Mouse (Mus musculus) embryonic facial prominence, embryonic 15.5 days (tissue): ENCODE measurements around the gene Rpl10a. TPM values are rescaled to one million over a fixed set of nuclear protein-coding genes. Genes with fewer than 3 reads are reported as not detected.

Source experiments
- ATAC-seq: fragments of 200-750 bp; cut with Nextera tagmentation; 2 replicates; pipeline ENCODE4 v1.8.0; 2017; ENCODE audit warnings: low read depth, moderate TSS enrichment; ENCODE audit not compliant: insufficient number of reproducible peaks, low FRiP score, low TSS enrichment
- H3K27ac ChIP-seq: fragments of 300-500 bp; sonication (generic); replicated peaks from 2 replicates; pipeline ENCODE4 v1.5.1; 2015; ENCODE audit warnings: mild to moderate bottlenecking, inconsistent platforms
- H3K27me3 ChIP-seq: fragments of 300-500 bp; sonication (generic); 2 replicates; pipeline ENCODE4 v1.6.1; 2015; ENCODE audit warnings: inconsistent platforms
- H3K36me3 ChIP-seq: fragments of 300-500 bp; sonication (generic); 2 replicates; pipeline ENCODE4 v1.6.1; 2015; ENCODE audit warnings: mild to moderate bottlenecking, inconsistent platforms
- H3K4me1 ChIP-seq: fragments of 300-500 bp; sonication (generic); 2 replicates; pipeline ENCODE4 v1.6.1; 2015; ENCODE audit warnings: inconsistent platforms
- H3K4me2 ChIP-seq: fragments of 300-500 bp; sonication (generic); replicated peaks from 2 replicates; pipeline ENCODE4 v1.6.1; 2015; ENCODE audit warnings: mild to moderate bottlenecking, inconsistent platforms
- H3K4me3 ChIP-seq: fragments of 300-500 bp; sonication (generic); replicated peaks from 2 replicates; pipeline ENCODE4 v1.5.1; 2015; ENCODE audit warnings: mild to moderate bottlenecking, inconsistent platforms
- H3K9ac ChIP-seq: fragments of 300-500 bp; sonication (generic); 2 replicates; pipeline ENCODE4 v1.6.1; 2015; ENCODE audit warnings: inconsistent platforms
- H3K9me3 ChIP-seq: fragments of 300-500 bp; sonication (generic); replicated peaks from 2 replicates; pipeline ENCODE4 v1.6.1; 2016; ENCODE audit warnings: inconsistent platforms
- WGBS: fragments of 180-500 bp; shearing (Covaris S2); methylation state at CpG from one replicate; pipeline ENCODE4 v1.1.7; 2015; 5-methylcytosine and 5-hydroxymethylcytosine counted together
- polyA plus RNA-seq: library from polyadenylated mRNA; unstranded; fragments of >200 nt; fragmentation: Nextera tagmentation; extraction: Ambion mirVana; gene quantifications from 2 replicates; pipeline ENCODE4 v1.2.1, GENCODE M21; 2015

The Rpl10a gene
- polyA plus RNA-seq, 1 experiment from 2014 or later, result 681 TPM

DNA sequence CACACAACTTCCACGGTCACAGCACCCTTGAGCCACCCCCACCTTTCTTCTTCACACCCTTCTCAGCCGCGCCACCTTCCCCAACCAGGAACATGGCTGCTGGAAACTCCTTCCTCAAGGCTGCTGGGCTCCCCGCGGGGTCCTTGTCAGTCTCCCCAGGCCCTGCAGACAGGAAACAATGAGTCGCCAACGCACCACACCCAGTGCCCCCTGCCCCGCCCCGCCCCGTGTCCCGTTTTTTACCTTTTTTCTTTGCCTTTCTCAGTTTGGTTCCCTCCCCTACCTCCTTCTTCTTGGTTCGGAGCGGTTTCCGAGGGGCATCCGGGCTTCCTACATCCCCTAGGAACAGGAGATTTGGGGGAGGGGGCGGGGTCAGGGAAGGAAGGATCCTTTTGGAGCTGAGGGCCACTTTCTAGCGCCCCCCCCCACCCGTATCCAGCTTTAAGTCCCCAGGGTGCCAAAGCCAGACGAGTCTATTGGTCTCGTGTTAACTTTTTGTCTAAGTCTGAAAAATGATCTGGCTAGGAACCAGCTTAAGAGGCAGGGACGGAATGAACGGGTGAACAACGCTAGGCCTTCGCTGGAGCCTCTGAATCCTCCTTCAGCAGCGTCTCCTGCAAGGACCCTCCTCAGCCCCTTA lies 34.5 kb downstream of the Rpl10a start:
- H3K27me3 ChIP-seq, result peaks cover 27% of the 10 kb centered on the region
- WGBS, result 6% methylated on average over 25 of the region's 25 CpGs
- peaks cover 33% of the 10 kb centered on the region for H3K4me1 ChIP-seq
- no peak overlapping the region for H3K27ac ChIP-seq
- H3K4me3 ChIP-seq, result peak overlapping the region; percentile 27
- peak overlapping the region; percentile 51 for H3K4me2 ChIP-seq
- no peak; the same call in 1 of the 2 replicates for ATAC-seq
- no peaks in the 10 kb centered on the region for H3K36me3 ChIP-seq
- peak overlapping the region; percentile 23 for H3K9ac ChIP-seq
- H3K9me3 ChIP-seq, result no peaks in the 10 kb centered on the region

- Histone ChIP-seq H3K4me3 (0 out of 2 replicates have a peak overlapping the region, but pooled peaks have one; percentile 27), H3K4me1 (peaks cover 34% of the 10 kb centered on the region), H3K9ac (peak overlapping the region; percentile 23; the same call in 1 of the 2 replicates), H3K36me3 (no peaks in the 10 kb centered on the region), H3K4me2 (peak overlapping the region; percentile 51), H3K27me3 (peaks cover 27% of the 10 kb centered on the region), H3K9me3 (no peaks in the 10 kb centered on the region), H3K27ac (no peak overlapping the region)
- ATAC-seq, result no peak
- WGBS, result 28% methylated on average over 6 of the region's 6 CpGs
Measured at GRCm38 (mm10) chr17:28363507-28363906, 35.2 kb downstream of the Rpl10a start.

DNA sequence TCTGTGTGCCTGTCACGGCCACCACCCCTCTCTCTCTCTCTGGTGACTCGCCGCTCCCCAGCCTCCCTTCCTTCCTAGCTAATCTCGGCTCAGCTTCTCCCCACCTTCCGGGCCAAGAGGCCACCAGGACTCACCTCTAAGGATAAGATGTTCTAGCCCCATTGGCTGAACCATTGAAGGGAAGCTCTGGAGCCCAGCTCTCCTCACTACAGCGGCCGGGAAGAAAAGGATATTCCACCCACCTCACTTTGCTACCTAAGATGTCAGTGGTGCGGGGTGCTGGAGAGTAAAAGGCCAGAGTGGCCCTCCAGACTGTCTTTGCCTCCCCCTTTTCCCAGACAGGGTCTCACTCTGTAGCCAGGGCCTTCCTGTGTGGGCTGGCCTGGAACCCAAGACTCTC lies 36.9 kb downstream of the Rpl10a start, which contains the start of gene Tulp1:
Tulp1 (minus strand) TSS at position 101 of the 400 bp plus-strand sequence.
- no peak for ATAC-seq
- Histone ChIP-seq H3K36me3 (no peaks in the 10 kb centered on the region), H3K9ac (0 out of 2 replicates have a peak within 1 kb of the TSS, but pooled peaks have one; percentile 12), H3K27me3 (peaks cover 27% of the 10 kb centered on the region), H3K4me2 (peak within 1 kb of the TSS; percentile 51), H3K27ac (no peak within 1 kb of the TSS), H3K4me3 (peak within 1 kb of the TSS; percentile 30), H3K9me3 (no peaks in the 10 kb centered on the region), H3K4me1 (peaks cover 35% of the 10 kb centered on the region)
- 39% methylated on average over 8 of the region's 8 CpGs for WGBS

- no peak for ATAC-seq
- Histone ChIP-seq H3K4me3 (no peak overlapping the region), H3K27ac (no peak overlapping the region), H3K36me3 (no peaks in the 10 kb centered on the region), H3K27me3 (peaks cover 23% of the 10 kb centered on the region), H3K9me3 (no peaks in the 10 kb centered on the region), H3K4me2 (no peak overlapping the region; the same call in 1 of the 2 replicates), H3K9ac (no peak overlapping the region), H3K4me1 (peaks cover 20% of the 10 kb centered on the region)
- WGBS, result 5% methylated on average over 13 of the region's 13 CpGs
Measured at GRCm38 (mm10) chr17:28368449-28368848, 40.2 kb downstream of the Rpl10a start.

DNA sequence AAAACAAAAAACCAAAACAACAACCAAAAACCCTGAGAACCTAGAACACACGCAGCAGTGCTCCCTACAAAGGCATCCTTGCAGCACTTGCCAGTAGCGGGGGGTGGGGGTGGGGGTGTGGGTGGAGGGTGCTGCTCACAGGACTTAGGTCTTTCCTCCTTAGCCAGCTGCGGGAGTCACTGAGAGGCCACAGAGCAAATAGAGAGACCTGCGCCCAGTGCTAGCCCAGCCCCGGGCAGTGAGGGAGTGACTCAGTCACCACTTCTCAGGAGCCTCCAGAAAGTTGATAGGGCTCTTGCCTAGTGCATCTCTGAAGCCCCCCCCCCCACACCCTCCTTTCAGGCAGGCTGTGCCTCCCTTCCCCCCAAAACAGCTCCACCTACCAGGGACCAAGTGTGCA lies 40.8 kb downstream of the Rpl10a start:
- no peak overlapping the region for H3K4me2 ChIP-seq
- H3K9me3 ChIP-seq, result no peaks in the 10 kb centered on the region
- no peak for ATAC-seq
- no peak overlapping the region for H3K4me3 ChIP-seq
- WGBS, result 74% methylated on average over 5 of the region's 5 CpGs
- peaks cover 19% of the 10 kb centered on the region for H3K27me3 ChIP-seq
- H3K4me1 ChIP-seq, result peaks cover 14% of the 10 kb centered on the region
- no peak overlapping the region for H3K9ac ChIP-seq
- no peak overlapping the region for H3K27ac ChIP-seq
- H3K36me3 ChIP-seq, result no peaks in the 10 kb centered on the region

- 64% methylated on average over 2 of the region's 2 CpGs for WGBS
- Histone ChIP-seq H3K36me3 (no peaks in the 10 kb centered on the region), H3K9ac (no peak overlapping the region), H3K4me3 (no peak overlapping the region), H3K27me3 (peaks cover 22% of the 10 kb centered on the region), H3K4me2 (no peak overlapping the region), H3K27ac (no peak overlapping the region), H3K9me3 (no peaks in the 10 kb centered on the region), H3K4me1 (peaks cover 12% of the 10 kb centered on the region; the same call in 1 of the 2 replicates)
- ATAC-seq, result no peak
Measured at GRCm38 (mm10) chr17:28371286-28371685, 43.0 kb downstream of the Rpl10a start.

- Histone ChIP-seq H3K27ac (no peak overlapping the region), H3K4me3 (no peak overlapping the region), H3K9me3 (no peaks in the 10 kb centered on the region), H3K36me3 (no peaks in the 10 kb centered on the region), H3K4me2 (no peak overlapping the region), H3K27me3 (peaks cover 22% of the 10 kb centered on the region), H3K4me1 (peaks cover 12% of the 10 kb centered on the region; the same call in 1 of the 2 replicates), H3K9ac (no peak overlapping the region)
- WGBS, result 74% methylated on average over 1 of the region's 1 CpGs
- ATAC-seq, result no peak
Measured at GRCm38 (mm10) chr17:28371941-28372340, 43.7 kb downstream of the Rpl10a start.

DNA sequence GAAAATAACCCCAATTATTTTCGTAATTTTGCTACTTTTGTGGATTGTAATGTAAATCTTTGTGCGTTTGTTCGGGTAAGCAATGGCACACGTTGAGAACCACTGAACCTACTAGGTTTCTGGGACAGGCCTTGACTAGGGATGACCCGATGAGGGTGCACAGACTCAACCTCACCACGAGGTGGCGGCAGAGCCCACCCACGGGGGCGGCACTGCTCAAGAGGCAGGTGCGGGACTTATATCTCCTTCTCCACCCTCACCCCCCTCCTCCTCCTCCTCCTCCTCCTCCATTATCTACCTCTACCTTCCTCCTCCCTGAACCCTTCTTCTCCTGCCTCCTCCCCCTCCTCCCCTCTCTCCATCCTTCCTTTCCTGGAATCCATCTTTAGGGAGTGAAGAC lies 45.5 kb downstream of the Rpl10a start:
- 14% methylated on average over 10 of the region's 10 CpGs for WGBS
- no peaks in the 10 kb centered on the region for H3K9me3 ChIP-seq
- peaks cover 22% of the 10 kb centered on the region for H3K27me3 ChIP-seq
- no peak overlapping the region for H3K4me2 ChIP-seq
- no peak overlapping the region for H3K9ac ChIP-seq
- H3K36me3 ChIP-seq, result no peaks in the 10 kb centered on the region
- H3K27ac ChIP-seq, result no peak overlapping the region
- H3K4me3 ChIP-seq, result no peak overlapping the region
- H3K4me1 ChIP-seq, result peaks cover 6% of the 10 kb centered on the region; the same call in 1 of the 2 replicates
- ATAC-seq, result 0 out of 2 replicates have a peak, but pooled peaks have one; percentile 45

DNA sequence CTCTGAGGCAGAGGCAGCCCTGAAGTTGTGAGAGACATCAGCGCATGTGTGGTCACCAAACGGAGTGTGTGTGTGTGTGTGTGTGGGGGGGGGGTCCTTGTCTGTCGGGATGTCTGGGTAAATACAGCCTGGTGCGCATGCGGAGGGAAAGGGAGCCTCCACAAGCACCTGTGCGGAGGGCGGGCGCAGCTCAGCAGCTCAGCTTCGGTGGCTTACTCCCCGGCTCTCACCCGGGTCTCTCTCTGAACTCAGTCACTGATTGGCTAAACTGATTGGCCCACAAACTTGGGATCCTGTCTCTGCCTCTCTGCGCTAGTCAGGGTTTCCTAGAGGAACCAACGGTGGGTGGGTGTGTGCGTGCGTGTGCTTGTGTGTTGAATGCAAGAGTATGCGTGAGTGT lies 46.2 kb downstream of the Rpl10a start:
- H3K4me1 ChIP-seq, result peaks cover 6% of the 10 kb centered on the region; the same call in 1 of the 2 replicates
- 14% methylated on average over 16 of the region's 16 CpGs for WGBS
- ATAC-seq, result no peak
- H3K27me3 ChIP-seq, result peaks cover 22% of the 10 kb centered on the region
- H3K36me3 ChIP-seq, result no peaks in the 10 kb centered on the region
- H3K9ac ChIP-seq, result no peak overlapping the region
- H3K27ac ChIP-seq, result no peak overlapping the region
- no peak overlapping the region for H3K4me3 ChIP-seq
- H3K4me2 ChIP-seq, result no peak overlapping the region
- no peaks in the 10 kb centered on the region for H3K9me3 ChIP-seq

DNA sequence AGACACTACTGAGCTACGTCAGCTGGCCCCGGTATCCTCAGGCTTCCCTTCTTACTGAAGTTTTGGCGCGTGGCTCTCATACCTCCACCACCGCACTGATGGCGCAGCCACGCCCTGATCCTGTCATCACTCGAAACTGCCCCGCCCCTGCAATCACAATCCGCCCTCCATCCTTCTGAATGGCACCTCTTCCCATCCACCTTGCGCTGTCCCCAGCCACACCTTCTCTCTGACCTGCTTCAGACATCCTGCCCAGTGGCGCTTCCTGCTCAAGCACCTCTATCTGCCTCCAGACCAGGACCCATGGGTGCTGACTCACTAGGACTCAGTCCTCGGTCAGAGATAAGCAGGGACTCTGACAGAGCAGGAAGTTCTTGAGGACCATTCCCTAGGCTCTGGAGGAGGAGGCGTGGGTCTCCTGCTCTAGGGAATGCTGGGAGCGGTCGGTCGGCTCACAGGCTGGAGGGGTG lies 47.4 kb downstream of the Rpl10a start:
- 10% methylated on average over 17 of the region's 17 CpGs for WGBS
- no peaks in the 10 kb centered on the region for H3K9me3 ChIP-seq
- peaks cover 22% of the 10 kb centered on the region for H3K27me3 ChIP-seq
- no peak overlapping the region for H3K27ac ChIP-seq
- H3K36me3 ChIP-seq, result no peaks in the 10 kb centered on the region
- H3K4me3 ChIP-seq, result no peak overlapping the region
- ATAC-seq, result no peak
- H3K9ac ChIP-seq, result no peak overlapping the region
- no peak overlapping the region for H3K4me2 ChIP-seq
- peaks cover 6% of the 10 kb centered on the region; the same call in 1 of the 2 replicates for H3K4me1 ChIP-seq

GRCm38 (mm10) chr17:28380255-28380654 lies 52.0 kb downstream of the Rpl10a start:
- no peak overlapping the region for H3K27ac ChIP-seq
- WGBS, result 3% methylated on average over 6 of the region's 6 CpGs

More at GRCm38 (mm10) chr17:28380255-28380654, 52.0 kb downstream of the Rpl10a start:
- Histone ChIP-seq H3K4me2 (no peak overlapping the region), H3K9ac (no peak overlapping the region), H3K27me3 (peaks cover 8% of the 10 kb centered on the region), H3K4me3 (no peak overlapping the region), H3K36me3 (no peaks in the 10 kb centered on the region), H3K9me3 (no peaks in the 10 kb centered on the region), H3K4me1 (peaks cover 6% of the 10 kb centered on the region; the same call in 1 of the 2 replicates)
- ATAC-seq, result no peak; the same call in 1 of the 2 replicates
